Mouse (Mus musculus): ENCODE measurements around the gene Xpo4.

Xpo4 gene

DNA sequence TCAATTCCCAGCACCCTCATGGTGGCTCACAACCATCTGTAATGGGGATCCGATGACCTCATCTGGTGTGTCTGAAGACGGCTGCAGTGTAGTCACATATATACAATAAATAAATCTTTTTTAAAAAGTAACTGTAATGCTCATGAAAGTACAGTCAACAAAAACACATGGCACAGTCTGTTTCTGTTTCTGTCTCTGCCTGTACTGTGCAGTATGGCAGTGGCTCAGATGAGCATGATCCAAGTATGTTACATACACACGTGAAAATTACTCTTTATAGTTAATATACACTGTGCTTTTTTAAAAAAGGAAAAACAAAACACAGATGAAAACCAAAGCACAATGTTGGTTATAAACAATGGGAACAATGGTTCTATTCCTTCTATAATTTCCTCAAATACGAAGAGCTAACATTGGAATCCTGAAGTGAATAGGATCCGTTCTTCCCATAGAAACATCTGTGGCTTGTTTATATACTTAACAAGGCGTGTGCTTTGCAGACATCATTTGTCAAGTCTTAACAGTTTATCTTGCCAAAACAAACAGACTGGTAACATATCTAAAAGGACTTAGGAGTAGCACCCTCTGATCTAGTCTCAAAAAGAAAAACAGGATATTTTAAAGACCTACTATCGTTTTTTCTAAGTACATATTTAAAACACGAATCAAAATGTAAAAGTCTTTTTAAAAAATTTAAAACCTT is 58.4 kb downstream of the Xpo4 start:
- DNase-seq, result no peak

DNA sequence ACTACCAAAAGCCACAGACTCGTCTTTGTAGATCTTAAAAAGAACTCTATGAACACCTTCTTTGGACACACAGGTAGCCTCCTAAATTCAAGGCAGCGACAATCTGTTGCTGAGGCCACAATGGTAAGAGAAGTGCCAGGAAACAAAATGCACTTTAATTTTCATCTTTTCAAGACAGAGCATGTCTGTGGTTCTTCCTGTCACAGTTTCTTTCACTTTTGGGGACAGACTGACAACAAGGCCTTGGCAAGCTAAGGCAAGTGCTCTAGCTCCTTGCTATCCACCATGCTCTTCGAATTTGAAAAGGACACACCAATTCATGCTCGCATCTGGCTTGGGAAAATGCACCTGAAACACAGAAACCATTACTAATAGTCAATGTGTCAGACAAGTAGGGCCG is 72.0 kb downstream of the Xpo4 start:
- no peak for DNase-seq

DNA sequence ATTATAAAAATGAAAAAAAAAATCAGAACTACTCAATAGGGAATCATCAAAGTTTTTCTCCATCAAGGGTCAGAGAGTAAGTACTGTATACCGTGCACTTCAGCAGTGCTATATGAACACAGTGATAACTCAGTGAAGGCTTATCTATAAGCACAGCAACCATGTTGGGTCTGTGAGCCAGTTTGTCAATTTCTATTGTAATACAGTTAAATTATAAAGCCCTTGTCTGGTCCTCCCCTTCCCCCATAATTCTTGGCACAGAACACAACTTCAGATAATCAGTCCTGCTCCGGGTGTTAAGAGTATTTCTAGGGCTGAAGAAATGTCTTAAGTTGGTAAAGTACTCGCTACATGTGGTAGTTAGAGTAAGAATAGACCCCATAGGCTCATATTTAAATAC is 73.4 kb downstream of the Xpo4 start:
- DNase-seq, result no peak

DNA sequence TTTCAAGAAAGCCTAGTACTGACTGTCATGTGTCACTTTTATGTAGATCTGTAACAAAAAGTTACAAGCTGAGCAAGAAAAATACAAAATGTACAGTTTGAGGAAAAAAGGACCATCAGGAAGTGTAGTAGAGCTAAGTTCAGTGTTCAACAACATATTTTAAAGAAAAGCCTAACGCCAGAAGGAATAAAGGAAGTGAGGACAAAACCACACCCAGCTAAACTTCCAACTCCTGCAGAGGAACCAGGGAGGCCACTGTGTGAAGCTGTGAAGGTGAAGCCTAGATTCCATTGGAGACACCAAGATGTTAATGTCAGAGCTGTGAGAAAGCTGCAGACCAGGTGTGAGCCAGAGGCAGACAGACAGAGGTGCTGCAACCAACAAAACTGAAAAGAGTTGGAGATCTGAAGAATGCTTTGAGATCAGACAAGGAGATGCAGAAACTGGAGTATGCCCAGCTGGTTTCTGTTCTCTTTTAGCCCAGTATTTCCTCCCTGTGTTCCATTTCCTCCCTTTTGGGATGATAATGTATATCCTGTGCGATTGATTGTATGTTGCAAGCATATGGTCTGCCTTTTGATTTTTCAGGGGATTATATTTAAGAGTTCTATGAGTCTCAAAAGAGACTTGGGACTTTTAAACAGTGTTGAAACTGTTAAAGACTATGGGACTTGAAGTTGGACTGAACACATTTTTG is 88.7 kb downstream of the Xpo4 start:
- DNase-seq, result no peak

DNA sequence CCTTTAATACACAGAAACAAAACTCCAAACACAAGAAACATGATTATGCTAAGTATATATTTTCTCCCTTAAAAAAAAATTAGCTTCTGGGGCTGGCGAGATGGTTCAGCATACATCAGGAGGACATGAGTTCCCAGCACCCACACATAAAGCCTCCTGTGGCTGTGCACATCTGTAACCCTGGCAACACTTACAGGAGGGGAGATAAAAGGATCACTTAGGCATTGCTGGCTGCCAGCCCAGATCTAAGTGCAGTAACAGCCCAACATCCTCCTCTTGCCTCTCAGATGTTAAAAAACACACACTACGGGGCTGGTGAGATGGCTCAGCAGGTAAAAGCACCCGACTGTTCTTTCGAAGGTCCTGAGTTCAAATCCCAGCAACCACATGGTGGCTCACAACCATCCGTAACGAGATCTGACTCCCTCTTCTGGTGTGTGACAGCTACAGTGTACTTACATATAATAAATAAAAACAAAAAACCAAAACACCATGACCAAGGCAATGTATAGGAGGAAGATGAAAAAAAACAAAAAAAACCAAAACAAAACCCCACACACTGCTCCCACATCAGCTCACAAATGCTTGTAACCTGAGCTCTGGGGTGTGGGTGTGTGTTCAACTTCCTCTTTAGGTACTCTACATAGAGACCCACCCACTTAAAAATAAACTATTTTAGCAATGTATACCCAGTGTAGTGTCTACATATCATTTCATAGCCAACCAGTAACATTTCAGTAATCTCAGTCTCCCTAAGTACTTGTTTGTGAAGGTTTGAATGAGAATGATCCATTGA is 90.2 kb downstream of the Xpo4 start:
- DNase-seq, result no peak

DNA sequence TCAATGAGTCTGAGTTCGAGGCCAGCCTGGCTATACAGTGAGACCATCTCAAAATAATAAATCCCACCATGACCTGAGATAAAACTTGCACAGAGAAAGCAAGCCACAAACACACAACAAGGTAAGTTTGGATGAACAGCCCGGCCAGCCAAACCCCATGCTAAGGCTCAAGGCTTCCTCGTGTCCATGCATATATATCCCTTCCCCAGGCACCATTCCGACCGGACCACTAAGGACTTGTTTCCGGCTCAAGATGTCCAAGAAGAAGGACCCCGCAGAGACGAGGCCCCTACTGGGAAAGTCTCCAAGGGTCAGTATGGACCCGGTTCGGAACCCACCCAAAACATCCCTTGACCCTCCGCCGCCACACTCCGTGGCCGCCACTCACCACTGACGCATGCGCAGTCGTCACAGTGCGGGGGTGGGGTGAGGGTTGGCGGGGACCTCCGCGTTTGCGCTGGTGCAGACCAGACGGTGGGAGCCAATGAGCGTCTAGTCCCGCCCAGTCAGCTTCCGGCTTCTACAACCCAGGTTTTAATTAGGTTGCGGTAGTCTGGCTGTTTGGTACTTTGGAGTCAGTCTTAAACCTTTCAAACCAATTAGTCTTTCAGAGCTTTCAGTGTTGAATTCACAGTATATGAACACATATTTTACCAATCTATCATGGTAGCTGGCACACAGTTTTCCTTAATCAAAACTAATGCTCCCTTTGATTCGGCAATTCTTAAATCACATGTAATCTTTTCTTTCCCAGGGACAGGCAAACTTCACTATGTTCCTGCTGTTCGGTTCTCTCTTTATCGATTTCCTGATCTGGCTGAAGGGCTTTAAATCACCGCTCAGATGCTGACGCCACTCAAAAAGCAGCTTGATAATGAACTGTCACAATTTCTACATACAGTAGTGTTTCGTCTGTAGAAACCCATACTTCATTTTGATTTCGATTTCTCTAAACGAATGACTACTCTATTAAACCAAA is 93.8 kb downstream of the Xpo4 start, which contains the start of gene Eef1akmt1:
Gene Eef1akmt1 (minus strand): TSS at position 458 of the 979 bp plus-strand sequence.
- DNase-seq, result peak; percentile 94 to 95

DNA sequence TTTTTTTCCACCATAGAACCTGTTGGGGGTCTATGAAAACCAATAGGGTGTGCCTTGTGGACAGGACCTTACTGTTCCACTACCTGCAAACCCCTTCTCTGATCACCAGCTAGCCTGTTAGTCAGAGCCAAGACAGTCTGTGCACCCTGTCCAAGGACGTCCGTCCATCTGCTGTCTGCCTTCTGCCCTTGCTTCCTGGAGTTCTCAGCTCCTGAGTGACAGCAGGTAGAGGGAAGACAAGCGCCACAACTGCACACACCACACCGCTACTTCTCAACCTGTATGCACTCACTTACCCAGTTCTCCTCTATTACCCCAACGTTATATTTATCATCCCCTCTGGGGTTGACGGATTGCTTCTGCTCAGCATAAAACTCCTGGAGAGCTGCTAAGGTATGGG is 99.6 kb downstream of the Xpo4 start:
- no peak for DNase-seq

DNA sequence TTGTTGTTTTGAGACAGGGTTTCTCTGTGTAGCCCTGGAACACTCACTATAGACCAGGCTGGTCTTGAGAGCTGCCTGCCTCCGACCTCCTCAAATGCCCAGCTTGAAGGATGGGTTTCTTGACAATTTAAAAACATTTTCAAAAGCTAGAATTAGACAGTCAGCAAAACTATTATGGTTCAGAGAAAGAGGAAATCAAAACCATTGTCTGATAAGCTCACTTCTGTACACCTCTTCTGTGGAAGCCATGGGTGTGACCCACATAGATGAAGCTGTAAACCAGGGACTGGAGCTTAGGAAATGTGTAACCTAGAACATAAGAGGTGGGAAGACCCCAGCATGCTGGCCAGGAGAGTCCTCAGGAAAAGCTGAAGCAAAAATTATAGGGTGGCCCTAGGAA is 108.3 kb downstream of the Xpo4 start:
- DNase-seq, result no peak

DNA sequence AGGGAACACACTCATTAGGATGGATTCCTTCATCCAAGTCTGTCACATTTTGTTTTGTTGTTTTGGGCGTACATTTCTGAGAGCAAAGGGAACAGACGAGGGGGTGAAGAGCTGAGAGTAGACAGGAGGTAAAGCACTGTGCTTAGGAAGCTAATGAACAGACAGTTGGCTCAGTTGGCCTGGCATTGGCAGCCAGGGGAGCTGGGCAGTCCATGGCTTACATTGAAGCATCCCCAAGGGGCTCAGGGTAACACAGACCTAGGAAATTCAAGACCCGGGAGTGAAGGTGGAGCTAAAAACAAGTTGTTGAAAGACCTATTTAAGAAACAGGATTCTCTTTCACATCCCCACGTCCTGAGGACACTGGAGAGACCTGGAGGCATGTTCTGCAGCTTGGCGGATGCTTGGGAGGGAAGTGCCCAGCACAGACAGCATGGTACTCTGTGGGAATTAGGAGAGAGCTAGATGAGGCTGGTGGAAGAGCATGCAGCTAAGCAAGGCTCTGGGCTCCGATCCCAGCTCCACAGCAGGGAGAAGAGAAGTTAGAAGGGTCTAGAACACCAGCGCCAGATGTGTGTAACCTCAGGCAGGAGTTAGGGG is 109.7 kb downstream of the Xpo4 start:
- DNase-seq, result no peak

DNA sequence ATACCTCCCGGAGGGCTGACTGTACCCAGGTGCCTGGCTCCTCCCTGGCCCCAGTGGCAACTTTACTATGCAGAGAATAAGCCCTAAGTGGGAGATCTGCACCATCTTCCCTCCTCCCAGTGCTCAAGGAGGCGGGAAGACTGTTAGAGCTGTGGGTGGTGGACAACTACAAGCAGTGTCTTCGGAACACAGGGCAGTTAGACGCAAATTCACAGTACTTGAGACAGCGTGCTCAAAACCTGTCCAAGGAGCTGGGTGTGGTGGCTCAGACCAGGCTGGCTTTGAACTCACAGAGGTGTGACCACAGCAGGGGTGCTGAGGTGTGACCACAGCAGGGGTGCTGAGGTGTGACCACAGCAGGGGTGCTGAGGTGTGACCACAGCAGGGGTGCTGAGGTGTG is 110.8 kb downstream of the Xpo4 start:
- no peak for DNase-seq

DNA sequence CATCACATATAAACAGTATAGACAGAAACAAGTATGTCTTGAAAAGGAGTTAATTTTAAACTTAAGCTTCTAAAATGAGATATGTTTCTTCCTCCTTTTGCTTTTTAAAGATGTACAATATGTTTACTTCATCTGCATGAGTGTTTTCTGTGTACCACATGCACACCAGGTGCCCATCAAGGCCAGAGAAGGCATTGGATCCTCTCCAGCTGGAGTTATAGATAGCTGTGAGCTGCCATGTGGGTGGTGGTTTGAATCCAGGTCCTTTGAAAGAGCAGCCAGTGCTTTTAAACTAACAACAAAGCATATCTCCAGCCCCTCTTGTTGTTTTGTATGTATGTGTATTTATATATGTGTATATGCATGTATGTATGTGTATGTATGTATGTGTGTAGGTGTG is 112.3 kb downstream of the Xpo4 start:
- no peak for DNase-seq

DNA sequence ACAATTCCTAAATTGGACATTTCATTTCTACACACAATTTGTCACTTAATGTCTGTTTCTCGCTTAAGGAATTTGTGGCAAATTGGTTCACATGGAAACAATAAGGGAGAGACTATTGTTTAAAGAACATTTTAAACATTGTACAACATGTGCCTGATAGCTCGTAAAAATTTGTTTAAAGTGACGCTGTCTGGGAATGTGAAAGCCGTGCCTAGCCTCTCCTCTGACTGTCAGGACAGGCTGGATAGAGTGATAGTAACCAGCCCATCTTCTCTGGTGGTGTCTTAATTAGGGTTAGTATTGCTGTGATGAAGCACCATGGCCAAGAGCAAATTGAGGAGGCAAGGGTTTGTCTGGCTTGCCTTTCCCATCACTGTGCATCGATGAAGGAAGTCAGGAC is 118.2 kb downstream of the Xpo4 start:
- DNase-seq, result no peak

DNA sequence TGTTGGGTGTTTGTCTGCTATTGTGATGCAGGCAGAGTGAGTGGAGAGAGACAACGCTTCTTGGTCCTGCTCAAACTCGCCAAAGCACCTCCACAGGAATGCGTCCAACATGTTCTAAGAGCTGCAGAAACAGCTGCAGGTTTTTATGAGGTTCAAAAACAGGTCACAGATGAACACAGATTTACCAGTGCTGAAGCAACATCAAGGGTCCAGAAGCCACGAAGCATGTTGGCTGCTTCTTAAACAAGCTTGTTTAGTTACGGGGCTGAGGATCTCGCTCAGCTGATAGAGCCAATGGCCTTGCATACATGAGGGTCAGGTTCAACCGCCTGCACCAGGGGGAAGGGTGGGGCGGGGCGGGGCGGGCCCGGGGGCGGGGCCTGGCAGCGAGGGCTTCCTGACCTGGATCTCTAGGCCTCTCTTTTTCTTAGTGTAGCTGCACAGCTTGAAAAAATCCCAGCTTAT is 118.6 kb downstream of the Xpo4 start:
- DNase-seq, result no peak

DNA sequence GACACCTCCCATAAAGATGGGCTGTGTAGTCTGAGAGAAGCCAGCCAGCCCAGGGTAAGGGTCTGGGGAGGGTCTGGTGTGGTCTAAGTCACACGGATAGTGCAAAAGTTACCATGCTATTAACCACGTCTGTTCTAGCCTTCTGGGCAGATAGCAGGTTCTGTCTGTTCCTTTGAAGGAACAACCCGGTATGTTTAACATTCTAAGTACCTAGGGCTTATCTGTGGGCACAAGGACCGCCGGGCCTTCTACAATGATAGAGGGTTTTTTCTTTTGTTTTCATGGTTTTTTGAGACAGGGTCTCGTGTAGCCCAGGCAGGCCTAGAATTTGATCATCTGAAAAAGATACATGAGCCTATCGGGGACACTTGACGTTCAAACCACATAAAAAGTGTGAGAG is 119.1 kb downstream of the Xpo4 start:
- no peak for DNase-seq

DNA sequence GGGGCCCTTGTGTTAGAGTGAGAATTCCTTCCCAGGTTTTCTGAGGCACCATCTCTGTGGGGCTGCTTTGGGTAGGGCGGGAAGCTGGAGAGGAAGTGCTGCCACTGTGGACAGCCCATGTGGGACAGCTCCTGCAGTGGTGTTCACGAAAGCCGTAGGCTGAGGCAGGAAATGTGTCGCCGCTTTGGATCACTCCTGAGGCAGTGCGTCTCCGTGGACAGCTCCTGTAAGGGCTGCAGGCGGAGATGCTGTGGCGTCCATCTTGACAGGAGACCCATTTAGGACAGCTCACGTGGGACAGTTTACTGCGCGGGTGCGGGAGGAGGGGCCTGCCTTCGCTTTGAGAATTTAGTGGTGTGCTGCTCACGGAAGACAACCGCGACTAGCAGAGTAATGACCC is 119.7 kb downstream of the Xpo4 start:
- no peak for DNase-seq

DNA sequence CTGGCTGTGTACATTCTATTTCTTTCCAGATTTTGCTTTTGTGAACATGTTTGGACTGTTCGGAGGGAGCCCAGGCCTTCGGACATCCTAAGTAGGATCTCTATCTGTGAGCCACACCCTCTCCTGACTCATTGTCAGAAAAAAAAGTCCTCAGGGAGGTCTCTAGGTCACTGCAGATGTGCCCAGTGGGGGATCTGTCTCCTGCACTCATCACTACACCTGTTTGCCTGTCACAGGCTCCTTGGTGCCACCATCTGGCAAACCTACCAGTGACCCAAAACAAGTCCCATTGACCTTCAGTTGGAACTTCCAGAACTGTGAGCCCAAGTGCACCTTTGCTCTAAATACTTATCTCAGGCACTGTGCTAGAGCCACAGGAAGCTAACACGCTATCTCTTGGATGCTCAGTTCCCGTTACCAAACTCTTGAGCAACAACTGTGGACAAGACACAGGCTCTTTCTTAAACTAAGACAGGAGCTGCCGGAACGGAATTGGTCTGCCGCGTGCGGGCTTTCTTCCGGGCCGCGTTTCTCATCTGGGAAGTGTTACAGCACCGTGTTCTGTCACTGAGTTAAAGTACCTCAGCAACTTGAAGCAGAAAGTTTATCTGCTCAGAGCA is 121.7 kb downstream of the Xpo4 start:
- no peak for DNase-seq

DNA sequence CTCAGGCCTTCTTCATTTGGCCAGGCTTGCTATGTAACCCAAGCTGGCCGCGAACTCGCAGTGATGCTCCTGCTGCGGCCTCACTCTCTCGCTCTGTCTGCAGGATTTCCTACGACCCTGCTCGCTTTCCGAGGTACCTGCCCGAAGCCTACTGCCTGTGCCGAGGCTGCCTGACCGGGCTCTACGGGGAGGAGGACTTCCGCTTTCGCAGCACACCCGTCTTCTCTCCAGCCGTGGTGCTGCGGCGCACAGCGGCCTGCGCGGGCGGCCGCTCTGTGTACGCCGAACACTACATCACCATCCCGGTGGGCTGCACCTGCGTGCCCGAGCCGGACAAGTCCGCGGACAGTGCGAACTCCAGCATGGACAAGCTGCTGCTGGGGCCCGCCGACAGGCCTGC is 123.0 kb downstream of the Xpo4 start:
- peak in 1 of 2 experiments; percentile 26 for DNase-seq

DNA sequence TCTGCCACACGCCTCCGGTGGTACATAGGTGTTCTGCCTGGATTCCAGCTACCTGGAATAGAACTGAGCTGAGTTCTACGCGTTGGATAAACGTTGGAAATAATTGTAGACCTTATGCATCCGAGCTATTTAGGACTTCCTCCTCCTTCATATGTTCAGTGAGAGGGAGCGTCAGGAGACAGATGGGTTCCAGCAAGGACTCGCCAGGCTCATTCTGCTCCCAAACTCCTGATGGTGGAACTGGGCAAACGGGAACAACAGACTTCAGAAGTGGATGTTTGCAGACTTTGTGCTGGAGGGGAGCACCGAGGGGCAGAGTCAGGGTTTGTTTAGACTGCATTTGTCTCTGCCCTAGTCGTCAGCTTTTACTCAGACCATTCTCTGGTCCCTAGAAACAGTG is 124.5 kb downstream of the Xpo4 start:
- DNase-seq, result no peak

DNA sequence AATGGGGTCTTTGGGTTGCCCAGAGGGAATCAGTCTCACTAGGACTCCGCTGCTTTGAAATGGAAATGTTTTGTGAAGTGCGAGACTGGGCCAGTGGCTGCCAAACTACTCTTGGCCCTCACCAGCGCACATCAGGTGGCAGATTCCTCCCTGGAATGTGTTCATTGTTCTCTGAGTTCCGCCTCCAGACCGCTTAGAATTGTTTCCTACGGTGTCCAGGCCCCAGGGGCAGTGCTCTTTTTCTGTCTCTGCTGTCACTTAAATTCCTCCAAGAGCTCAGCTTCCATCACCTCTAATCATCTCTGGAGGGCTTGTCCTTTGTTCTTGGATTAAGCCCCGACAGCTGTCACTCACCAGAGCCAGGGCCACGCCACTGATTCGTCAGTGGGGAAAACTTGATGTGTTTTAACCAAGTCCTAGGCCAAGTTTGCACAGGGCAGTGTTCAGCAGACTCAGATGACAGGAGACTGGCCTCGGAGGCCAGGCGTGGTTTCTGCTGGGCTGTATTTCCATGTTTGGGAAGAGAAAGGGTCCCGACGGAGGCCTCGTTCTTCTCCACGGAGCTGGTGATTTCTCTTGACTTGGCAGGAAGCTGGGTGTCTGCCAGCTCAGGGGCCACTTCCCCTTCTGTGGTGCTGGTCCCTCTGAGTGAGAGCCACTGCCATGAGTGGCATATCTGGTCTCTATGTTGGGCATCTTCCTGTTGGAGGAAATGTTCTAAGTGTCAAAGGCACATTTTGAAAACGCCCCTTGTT is 127.8 kb downstream of the Xpo4 start:
- DNase-seq, result no peak

DNA sequence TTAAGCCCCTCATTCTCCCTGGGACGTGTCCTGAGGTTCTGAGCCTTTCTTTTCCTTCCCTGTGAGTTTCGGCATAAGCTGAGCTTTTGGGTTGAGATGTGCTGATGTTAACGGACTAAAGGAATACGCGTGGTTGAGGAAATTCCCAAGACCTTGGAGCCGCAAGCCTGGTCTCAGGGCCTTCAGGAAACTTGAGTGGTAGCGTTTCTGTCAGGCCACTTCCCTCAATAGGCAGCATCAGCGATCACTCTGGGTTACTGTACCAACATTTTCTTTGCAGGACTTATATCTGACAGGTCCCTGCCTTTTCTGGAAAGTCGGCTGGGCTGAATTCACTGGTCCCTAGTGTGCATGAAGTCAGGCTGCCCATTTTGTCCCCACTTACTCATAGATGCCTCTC is 128.4 kb downstream of the Xpo4 start:
- DNase-seq, result no peak

DNA sequence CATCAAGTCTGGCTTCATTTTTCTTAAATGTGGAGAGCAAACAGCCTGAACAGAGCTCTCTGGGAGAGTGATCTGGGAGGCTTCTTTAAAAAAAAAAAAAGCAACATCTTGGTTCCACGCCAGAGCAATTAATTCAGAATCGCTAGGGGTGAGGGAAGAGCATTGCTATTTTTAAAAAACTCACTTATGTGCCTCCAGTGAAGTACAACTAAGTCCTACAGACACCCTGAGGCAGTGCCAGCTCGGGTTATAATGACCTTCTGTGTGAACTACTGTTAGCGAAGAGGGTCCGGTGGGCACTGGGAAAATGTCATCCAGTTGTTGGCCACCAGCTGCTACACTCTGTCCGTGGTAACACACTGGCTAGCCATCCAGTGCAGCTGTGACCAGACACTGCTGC is 129.6 kb downstream of the Xpo4 start:
- DNase-seq, result no peak

Measured in thymus, postnatal 36 days (tissue).